Mouse (Mus musculus) v-Abl transformed pro-B cells (cell line): ENCODE results near the gene Gstm2.
"Not testable (repeated sequence)": the region's sequence is repeated elsewhere in the genome, so short reads cannot be mapped to it uniquely, and the experiment has no call there.

Experiments used
- in situ Hi-C, 2 experiments: fragments of 400-800 bp; cut with MboI; formaldehyde crosslinking; loops; one replicate each; pipeline ENCODE4 v1.15.1; 2025; ENCODE audit not compliant: unreplicated experiment in 2 of 2

Gene Gstm2

GRCm38 (mm10) chr3:107986041-107986562 lies at the start of gene Gstm2:
Gstm2 (minus strand) TSS chr3:107986453.
- in situ Hi-C loops: no loop called here

GRCm38 (mm10) chr3:108033156-108033555 lies 46.9 kb upstream of the Gstm2 start:
- in situ Hi-C loops: no loop called here

- in situ Hi-C loops: no loop called here
Observed at GRCm38 (mm10) chr3:108032113-108032512, 45.9 kb upstream of the Gstm2 start.

GRCm38 (mm10) chr3:108028641-108029365 lies 42.5 kb upstream of the Gstm2 start:
- in situ Hi-C loops: no loop called here

- in situ Hi-C loops: no loop called here
Observed at GRCm38 (mm10) chr3:108026597-108026996, 40.3 kb upstream of the Gstm2 start.

- in situ Hi-C loops: no loop called here
Observed at GRCm38 (mm10) chr3:108026049-108026448, 39.8 kb upstream of the Gstm2 start.

GRCm38 (mm10) chr3:108025318-108025717 lies 39.1 kb upstream of the Gstm2 start:
- in situ Hi-C loops: no loop called here

- in situ Hi-C loops: no loop called here
Observed at GRCm38 (mm10) chr3:108022650-108023049, 36.4 kb upstream of the Gstm2 start.

- in situ Hi-C loops: not testable (repeated sequence)
Observed at GRCm38 (mm10) chr3:108020351-108021022, 34.2 kb upstream of the Gstm2 start.

- in situ Hi-C loops: loop anchor here in 1 of 2 experiments (5.0 kb wide), 2 partner anchors 38 to 97 kb away; no protein-coding TSS in a partner anchor
Observed at GRCm38 (mm10) chr3:108019226-108019625, 33.0 kb upstream of the Gstm2 start.

- in situ Hi-C loops: loop anchor here in 1 of 2 experiments (5.0 kb wide), 2 partner anchors 39 to 96 kb away; no protein-coding TSS in a partner anchor
Observed at GRCm38 (mm10) chr3:108018190-108018820, 32.1 kb upstream of the Gstm2 start.

- in situ Hi-C loops: loop anchor here in 1 of 2 experiments (5.0 kb wide), 2 partner anchors 40 to 95 kb away; no protein-coding TSS in a partner anchor
Observed at GRCm38 (mm10) chr3:108017473-108018189, 31.4 kb upstream of the Gstm2 start, which contains the start of gene Gstm1. Gstm1 (minus strand) TSS chr3:108017973.

- in situ Hi-C loops: loop anchor here in 1 of 2 experiments (5.0 kb wide), 2 partner anchors 41 to 94 kb away; no protein-coding TSS in a partner anchor
Observed at GRCm38 (mm10) chr3:108016468-108016867, 30.2 kb upstream of the Gstm2 start.

GRCm38 (mm10) chr3:108014974-108015346 lies 28.7 kb upstream of the Gstm2 start:
- in situ Hi-C loops: loop anchor here in 1 of 2 experiments (5.0 kb wide), 2 partner anchors 42 to 93 kb away; no protein-coding TSS in a partner anchor

GRCm38 (mm10) chr3:108014098-108014973 lies 28.1 kb upstream of the Gstm2 start:
- in situ Hi-C loops: no loop called here

GRCm38 (mm10) chr3:108013331-108013871 lies 27.1 kb upstream of the Gstm2 start:
- in situ Hi-C loops: no loop called here

GRCm38 (mm10) chr3:108011558-108011957 lies 25.3 kb upstream of the Gstm2 start:
- in situ Hi-C loops: no loop called here

- in situ Hi-C loops: no loop called here
Observed at GRCm38 (mm10) chr3:108010286-108010685, 24.0 kb upstream of the Gstm2 start.

GRCm38 (mm10) chr3:108002021-108002420 lies 15.8 kb upstream of the Gstm2 start:
- in situ Hi-C loops: no loop called here
